Mouse (Mus musculus) neural tube, embryonic 11.5 days (tissue): ENCODE results near the gene Ubtd1. TPM values are rescaled to one million over a fixed set of nuclear protein-coding genes. Genes with fewer than 3 reads are reported as not detected.

Experiments
- ATAC-seq: fragments of 200-750 bp; cut with Nextera tagmentation; 2 replicates; pipeline ENCODE4 v1.8.0; 2017; ENCODE audit warnings: moderate number of reproducible peaks, mild to moderate bottlenecking, moderate TSS enrichment, moderate library complexity; ENCODE audit not compliant: insufficient read depth, low FRiP score, low TSS enrichment
- DNase-seq: peaks from one replicate; pipeline ENCODE4 v3.0.0-alpha.2; 2015; ENCODE audit warnings: low spot score
- H3K27ac ChIP-seq: fragments of 300-500 bp; sonication (generic); 2 replicates; pipeline ENCODE4 v1.5.1; 2014; ENCODE audit warnings: low read depth, mild to moderate bottlenecking, low read length
- H3K27me3 ChIP-seq: fragments of 300-500 bp; sonication (generic); 2 replicates; pipeline ENCODE4 v1.6.1; 2014; ENCODE audit warnings: mild to moderate bottlenecking, low read length, mixed read lengths; ENCODE audit not compliant: control insufficient read depth, insufficient read depth
- H3K36me3 ChIP-seq: fragments of 300-500 bp; sonication (generic); 2 replicates; pipeline ENCODE4 v1.6.1; 2014; ENCODE audit warnings: mild to moderate bottlenecking, low read length, moderate library complexity, mixed read lengths; ENCODE audit not compliant: control insufficient read depth, insufficient read depth
- H3K4me1 ChIP-seq: fragments of 300-500 bp; sonication (generic); 2 replicates; pipeline ENCODE4 v1.6.1; 2014; ENCODE audit warnings: low read length, mixed read lengths; ENCODE audit not compliant: control insufficient read depth, insufficient read depth
- H3K4me2 ChIP-seq: fragments of 300-500 bp; sonication (generic); 2 replicates; pipeline ENCODE4 v1.6.1; 2014; ENCODE audit warnings: low read depth, mild to moderate bottlenecking, moderate library complexity
- H3K4me3 ChIP-seq: fragments of 300-500 bp; sonication (generic); 2 replicates; pipeline ENCODE4 v1.5.1; 2014; ENCODE audit warnings: low read depth, low read length
- H3K9ac ChIP-seq: fragments of 300-500 bp; sonication (generic); 2 replicates; pipeline ENCODE4 v1.6.1; 2014; ENCODE audit warnings: mild to moderate bottlenecking, low read length
- H3K9me3 ChIP-seq: fragments of 300-500 bp; sonication (generic); 2 replicates; pipeline ENCODE4 v1.6.1; 2016; ENCODE audit warnings: low read length; ENCODE audit not compliant: control insufficient read depth
- WGBS: fragments of 180-500 bp; shearing (Covaris S2); extraction: QIAGEN DNeasy Blood & Tissue Kit; methylation state at CpG from one replicate; pipeline ENCODE4 v1.1.7; 2014; 5-methylcytosine and 5-hydroxymethylcytosine counted together
- polyA plus RNA-seq: library from polyadenylated mRNA; unstranded; fragments of >200 nt; fragmentation: Nextera tagmentation; extraction: Ambion mirVana; gene quantifications from 2 replicates; pipeline ENCODE4 v1.2.1, GENCODE M21; 2014

The Ubtd1 gene
- polyA plus RNA-seq, 1 experiment from 2014 or later, result 9.9 TPM

- 78% methylated on average over 6 of the region's 6 CpGs for WGBS
- Histone ChIP-seq H3K36me3 (no peaks in the 10 kb centered on the region), H3K4me1 (no peaks in the 10 kb centered on the region)
These were observed 75.3 kb downstream of the Ubtd1 start for GRCm38 (mm10) chr19:42056719-42057409.

GRCm38 (mm10) chr19:42058426-42058825 lies 76.9 kb downstream of the Ubtd1 start:
- H3K27ac ChIP-seq, result no peak overlapping the region
- H3K4me1 ChIP-seq, result no peaks in the 10 kb centered on the region
- H3K9ac ChIP-seq, result no peak overlapping the region
- WGBS, result 70% methylated on average over 7 of the region's 7 CpGs
- H3K4me3 ChIP-seq, result no peak overlapping the region
- no peaks in the 10 kb centered on the region for H3K27me3 ChIP-seq
- no peaks in the 10 kb centered on the region for H3K36me3 ChIP-seq
- DNase-seq, result no peak
- H3K9me3 ChIP-seq, result no peaks in the 10 kb centered on the region
- H3K4me2 ChIP-seq, result no peak overlapping the region
- no peak for ATAC-seq

More at GRCm38 (mm10) chr19:42056719-42057409, 75.3 kb downstream of the Ubtd1 start:
- Histone ChIP-seq H3K9me3 (no peaks in the 10 kb centered on the region), H3K4me3 (no peak overlapping the region), H3K9ac (no peak overlapping the region), H3K4me2 (no peak overlapping the region), H3K27ac (no peak overlapping the region), H3K27me3 (no peaks in the 10 kb centered on the region)
- no peak for ATAC-seq
- DNase-seq, result no peak

DNA sequence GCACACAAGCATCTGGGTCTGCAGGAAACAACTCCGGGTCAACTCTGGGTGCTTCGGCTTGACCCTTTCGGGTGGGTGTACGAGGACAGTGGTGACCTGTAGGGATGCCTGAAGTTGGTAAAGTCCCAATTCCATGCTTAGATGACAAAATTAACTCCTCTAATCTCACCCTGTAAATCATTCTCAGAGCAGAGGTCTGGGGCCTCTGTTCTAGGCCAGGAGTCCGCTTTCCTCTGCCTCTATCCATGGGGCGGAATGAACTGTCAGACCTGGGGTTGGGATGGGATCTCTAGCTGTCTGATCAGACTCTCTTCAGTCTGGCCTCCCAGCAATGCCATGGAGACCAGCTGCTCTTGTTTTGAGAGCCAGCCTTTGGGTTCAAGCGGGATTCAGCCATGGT lies 79.9 kb downstream of the Ubtd1 start:
- DNase-seq (no peak), ATAC-seq (no peak)
- H3K27ac ChIP-seq, result no peak overlapping the region
- no peak overlapping the region for H3K4me3 ChIP-seq
- no peak overlapping the region for H3K9ac ChIP-seq
- H3K4me2 ChIP-seq, result no peak overlapping the region
- no peaks in the 10 kb centered on the region for H3K36me3 ChIP-seq
- no peaks in the 10 kb centered on the region for H3K4me1 ChIP-seq
- 90% methylated on average over 7 of the region's 7 CpGs for WGBS
- H3K9me3 ChIP-seq, result no peaks in the 10 kb centered on the region
- no peaks in the 10 kb centered on the region for H3K27me3 ChIP-seq

- Histone ChIP-seq H3K4me1 (no peaks in the 10 kb centered on the region), H3K9me3 (no peaks in the 10 kb centered on the region), H3K9ac (no peak overlapping the region), H3K36me3 (no peaks in the 10 kb centered on the region), H3K4me2 (no peak overlapping the region), H3K4me3 (no peak overlapping the region), H3K27ac (no peak overlapping the region), H3K27me3 (no peaks in the 10 kb centered on the region)
- WGBS, result 79% methylated on average over 11 of the region's 11 CpGs
- no peak for ATAC-seq
- no peak for DNase-seq
These were observed 87.1 kb downstream of the Ubtd1 start for GRCm38 (mm10) chr19:42068441-42069240.

GRCm38 (mm10) chr19:42069241-42069525 lies 87.6 kb downstream of the Ubtd1 start:
- H3K9ac ChIP-seq, result no peak overlapping the region
- no peak for ATAC-seq

DNA sequence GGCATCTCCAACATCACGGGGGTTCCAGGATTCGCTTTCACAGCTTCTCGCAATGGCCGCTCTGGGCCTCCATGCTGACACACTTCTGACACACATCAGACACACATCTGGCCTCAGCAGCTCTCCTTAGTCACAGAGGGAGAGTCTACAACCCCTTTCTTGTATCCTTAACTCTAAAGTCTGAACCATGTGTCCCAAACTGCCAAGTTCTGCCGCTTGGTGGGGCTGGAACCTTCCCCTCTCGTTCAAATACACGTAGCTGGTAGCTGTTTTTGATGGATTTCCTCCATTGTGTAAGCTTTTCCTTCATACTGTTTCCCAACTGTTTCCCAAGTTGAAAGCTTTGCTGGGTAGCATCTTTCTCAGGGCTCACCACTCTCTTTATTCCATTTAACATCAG lies 89.7 kb downstream of the Ubtd1 start:
- Histone ChIP-seq H3K9ac (no peak overlapping the region), H3K4me3 (no peak overlapping the region), H3K4me2 (no peak overlapping the region), H3K27me3 (no peaks in the 10 kb centered on the region), H3K9me3 (no peaks in the 10 kb centered on the region), H3K27ac (no peak overlapping the region), H3K36me3 (no peaks in the 10 kb centered on the region; the same call in 1 of the 2 replicates), H3K4me1 (no peaks in the 10 kb centered on the region)
- ATAC-seq (no peak), DNase-seq (no peak)
- WGBS, result 83% methylated on average over 7 of the region's 7 CpGs

More at GRCm38 (mm10) chr19:42069241-42069525, 87.6 kb downstream of the Ubtd1 start:
- no peak overlapping the region for H3K4me3 ChIP-seq
- H3K9me3 ChIP-seq, result no peaks in the 10 kb centered on the region
- no peak overlapping the region for H3K27ac ChIP-seq
- H3K36me3 ChIP-seq, result no peaks in the 10 kb centered on the region
- WGBS, result 77% methylated on average over 6 of the region's 6 CpGs
- no peak for DNase-seq
- H3K4me2 ChIP-seq, result no peak overlapping the region
- H3K4me1 ChIP-seq, result no peaks in the 10 kb centered on the region
- H3K27me3 ChIP-seq, result no peaks in the 10 kb centered on the region

DNA sequence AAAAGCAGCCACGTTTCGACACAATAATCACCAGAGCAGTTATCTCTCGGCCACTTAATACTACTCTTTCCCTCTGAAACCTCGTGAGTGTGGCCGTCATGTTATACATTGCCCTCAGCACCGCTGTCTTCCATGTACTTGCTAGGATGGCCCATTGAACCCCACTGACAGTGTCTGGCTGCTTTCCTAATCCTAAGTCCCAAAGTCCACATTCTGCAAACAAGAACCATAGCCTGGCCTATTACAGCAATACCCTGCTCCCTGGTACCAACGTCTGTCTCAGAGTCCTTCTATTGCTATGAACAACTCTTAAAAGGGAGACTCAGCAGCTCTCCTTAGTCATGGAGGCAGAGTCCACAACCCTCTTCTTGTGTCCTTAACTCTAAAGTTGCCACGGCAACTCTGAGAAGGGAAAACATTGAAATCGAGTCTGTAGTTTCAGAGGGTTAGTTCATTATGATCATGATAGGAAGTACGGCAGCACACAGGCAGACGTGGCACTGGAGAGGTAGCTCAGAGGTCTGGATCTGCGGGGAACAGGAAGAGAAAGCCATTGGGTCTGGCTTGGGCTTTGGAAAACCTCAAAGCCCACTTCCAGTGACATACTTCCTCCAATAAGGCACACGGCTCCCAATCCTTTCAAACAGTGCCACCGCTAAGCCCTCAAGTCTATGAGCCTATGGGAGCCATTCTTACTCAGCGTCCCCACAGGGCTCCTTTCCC lies 90.5 kb downstream of the Ubtd1 start:
- Histone ChIP-seq H3K4me1 (no peaks in the 10 kb centered on the region), H3K27ac (no peak overlapping the region), H3K9me3 (no peaks in the 10 kb centered on the region), H3K9ac (no peak overlapping the region), H3K27me3 (no peaks in the 10 kb centered on the region), H3K4me3 (no peak overlapping the region), H3K36me3 (no peaks in the 10 kb centered on the region; the same call in 1 of the 2 replicates), H3K4me2 (no peak overlapping the region)
- DNase-seq (no peak), ATAC-seq (no peak)
- 86% methylated on average over 15 of the region's 15 CpGs for WGBS

DNA sequence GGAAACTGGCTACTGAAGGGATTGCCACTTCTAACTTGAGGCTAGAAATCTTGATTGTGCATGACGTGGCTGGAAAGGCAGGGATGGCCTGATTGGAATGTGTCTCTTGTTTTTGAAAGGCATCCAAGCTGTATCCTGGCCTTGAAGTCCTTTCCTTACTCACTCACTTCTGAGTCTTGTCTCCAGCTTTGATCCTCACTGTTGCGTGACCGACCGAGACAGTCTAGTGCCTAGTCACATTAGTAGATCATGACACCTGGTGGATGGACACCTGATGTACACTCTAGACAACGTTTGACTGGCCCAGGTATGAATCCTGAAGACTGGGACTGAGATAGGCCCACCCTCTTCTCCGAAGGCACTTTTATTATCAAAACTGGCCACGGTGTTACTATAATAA lies 91.2 kb downstream of the Ubtd1 start:
- H3K27ac ChIP-seq, result no peak overlapping the region
- no peaks in the 10 kb centered on the region; the same call in 1 of the 2 replicates for H3K36me3 ChIP-seq
- no peak for DNase-seq
- no peaks in the 10 kb centered on the region for H3K27me3 ChIP-seq
- no peaks in the 10 kb centered on the region for H3K4me1 ChIP-seq
- no peaks in the 10 kb centered on the region for H3K9me3 ChIP-seq
- ATAC-seq, result no peak
- H3K4me2 ChIP-seq, result no peak overlapping the region
- 80% methylated on average over 7 of the region's 7 CpGs for WGBS
- H3K9ac ChIP-seq, result no peak overlapping the region
- no peak overlapping the region for H3K4me3 ChIP-seq
